Mouse (Mus musculus): ENCODE measurements at regions not wholly inside any gene's neighbourhood (a gene's known extent, or its start where the extent isn't known, plus 50 kb on each side); places are given as distances from the start of the nearest gene placed in this dataset.

GRCm38 (mm10) chr19:22008053-22008935, 130.6 kb upstream of the Trpm3 start:
- Histone ChIP-seq H3K4me2 (no peak overlapping the region), H3K4me3 (ENCODE audit: low read depth, low read length) (no peak overlapping the region), H3K4me1 (ENCODE audit: control insufficient read depth, insufficient read depth, low read length) (no peaks in the 10 kb centered on the region), H3K9ac (ENCODE audit: low read depth, low read length) (no peak overlapping the region), H3K27me3 (ENCODE audit: control insufficient read depth, insufficient read depth, low read length) (no peaks in the 10 kb centered on the region), H3K27ac (ENCODE audit: low read depth, low read length) (no peak overlapping the region), H3K9me3 (replicated peaks; ENCODE audit: control insufficient read depth, low read length) (no peaks in the 10 kb centered on the region), H3K36me3 (ENCODE audit: control insufficient read depth, insufficient read depth, low read length) (no peaks in the 10 kb centered on the region)
- no peak for ATAC-seq (replicated peaks; ENCODE audit: insufficient number of reproducible peaks, low FRiP score, low TSS enrichment)
- WGBS (ENCODE audit: insufficient replicate concordance) = 84% methylated on average over 13 of the region's 13 CpGs

GRCm38 (mm10) chr19:22010239-22010638, 128.6 kb upstream of the Trpm3 start:
- WGBS (ENCODE audit: insufficient replicate concordance) = 67% methylated on average over 5 of the region's 5 CpGs
- Histone ChIP-seq H3K27ac (ENCODE audit: low read depth, low read length) (no peak overlapping the region), H3K4me2 (no peak overlapping the region), H3K9me3 (replicated peaks; ENCODE audit: control insufficient read depth, low read length) (no peaks in the 10 kb centered on the region), H3K9ac (ENCODE audit: low read depth, low read length) (no peak overlapping the region), H3K36me3 (ENCODE audit: control insufficient read depth, insufficient read depth, low read length) (no peaks in the 10 kb centered on the region), H3K4me3 (ENCODE audit: low read depth, low read length) (no peak overlapping the region), H3K4me1 (ENCODE audit: control insufficient read depth, insufficient read depth, low read length) (no peaks in the 10 kb centered on the region), H3K27me3 (ENCODE audit: control insufficient read depth, insufficient read depth, low read length) (no peaks in the 10 kb centered on the region)
- no peak for ATAC-seq (replicated peaks; ENCODE audit: insufficient number of reproducible peaks, low FRiP score, low TSS enrichment)

GRCm38 (mm10) chr19:22015854-22016610, 122.8 kb upstream of the Trpm3 start:
- Histone ChIP-seq H3K4me3 (ENCODE audit: low read depth, low read length) (no peak overlapping the region), H3K4me1 (ENCODE audit: control insufficient read depth, insufficient read depth, low read length) (no peaks in the 10 kb centered on the region), H3K9me3 (replicated peaks; ENCODE audit: control insufficient read depth, low read length) (no peaks in the 10 kb centered on the region), H3K9ac (ENCODE audit: low read depth, low read length) (no peak overlapping the region), H3K36me3 (ENCODE audit: control insufficient read depth, insufficient read depth, low read length) (no peaks in the 10 kb centered on the region), H3K27ac (ENCODE audit: low read depth, low read length) (no peak overlapping the region), H3K4me2 (no peak overlapping the region), H3K27me3 (ENCODE audit: control insufficient read depth, insufficient read depth, low read length) (no peaks in the 10 kb centered on the region)
- no peak for ATAC-seq (replicated peaks; ENCODE audit: insufficient number of reproducible peaks, low FRiP score, low TSS enrichment)
- WGBS (ENCODE audit: insufficient replicate concordance) = 74% methylated on average over 3 of the region's 3 CpGs

GRCm38 (mm10) chr19:22017425-22017824, 121.4 kb upstream of the Trpm3 start:
- no peaks in the 10 kb centered on the region for H3K9me3 ChIP-seq (replicated peaks; ENCODE audit: control insufficient read depth, low read length)
- H3K27ac ChIP-seq (ENCODE audit: low read depth, low read length) = no peak overlapping the region
- no peak overlapping the region for H3K4me2 ChIP-seq
- ATAC-seq (replicated peaks; ENCODE audit: insufficient number of reproducible peaks, low FRiP score, low TSS enrichment) = no peak
- no peak overlapping the region for H3K9ac ChIP-seq (ENCODE audit: low read depth, low read length)
- no peaks in the 10 kb centered on the region for H3K4me1 ChIP-seq (ENCODE audit: control insufficient read depth, insufficient read depth, low read length)
- H3K4me3 ChIP-seq (ENCODE audit: low read depth, low read length) = no peak overlapping the region
- no peaks in the 10 kb centered on the region for H3K27me3 ChIP-seq (ENCODE audit: control insufficient read depth, insufficient read depth, low read length)
- no peaks in the 10 kb centered on the region for H3K36me3 ChIP-seq (ENCODE audit: control insufficient read depth, insufficient read depth, low read length)
- 78% methylated on average over 2 of the region's 2 CpGs for WGBS (ENCODE audit: insufficient replicate concordance)

GRCm38 (mm10) chr19:22027577-22027976, 111.3 kb upstream of the Trpm3 start:
- H3K4me3 ChIP-seq (ENCODE audit: low read depth, low read length) = no peak overlapping the region
- no peaks in the 10 kb centered on the region for H3K9me3 ChIP-seq (replicated peaks; ENCODE audit: control insufficient read depth, low read length)
- no peak overlapping the region for H3K4me2 ChIP-seq
- no peak overlapping the region for H3K9ac ChIP-seq (ENCODE audit: low read depth, low read length)
- H3K36me3 ChIP-seq (ENCODE audit: control insufficient read depth, insufficient read depth, low read length) = no peaks in the 10 kb centered on the region
- H3K4me1 ChIP-seq (ENCODE audit: control insufficient read depth, insufficient read depth, low read length) = no peaks in the 10 kb centered on the region
- H3K27ac ChIP-seq (ENCODE audit: low read depth, low read length) = no peak overlapping the region
- ATAC-seq (replicated peaks; ENCODE audit: insufficient number of reproducible peaks, low FRiP score, low TSS enrichment) = no peak
- no peaks in the 10 kb centered on the region for H3K27me3 ChIP-seq (ENCODE audit: control insufficient read depth, insufficient read depth, low read length)

- no peaks in the 10 kb centered on the region for H3K9me3 ChIP-seq (replicated peaks; ENCODE audit: control insufficient read depth, low read length)
- H3K27ac ChIP-seq (ENCODE audit: low read depth, low read length) = no peak overlapping the region
- no peaks in the 10 kb centered on the region for H3K27me3 ChIP-seq (ENCODE audit: control insufficient read depth, insufficient read depth, low read length)
- no peak for ATAC-seq (replicated peaks; ENCODE audit: insufficient number of reproducible peaks, low FRiP score, low TSS enrichment)
- no peaks in the 10 kb centered on the region for H3K4me1 ChIP-seq (ENCODE audit: control insufficient read depth, insufficient read depth, low read length)
- no peak overlapping the region for H3K4me3 ChIP-seq (ENCODE audit: low read depth, low read length)
- no peak overlapping the region for H3K9ac ChIP-seq (ENCODE audit: low read depth, low read length)
- WGBS (ENCODE audit: insufficient replicate concordance) = 75% methylated on average over 6 of the region's 6 CpGs
- no peak overlapping the region for H3K4me2 ChIP-seq
- H3K36me3 ChIP-seq (ENCODE audit: control insufficient read depth, insufficient read depth, low read length) = no peaks in the 10 kb centered on the region
Measured at GRCm38 (mm10) chr19:22047657-22048056, 91.2 kb upstream of the Trpm3 start.

- Histone ChIP-seq H3K27me3 (ENCODE audit: control insufficient read depth, insufficient read depth, low read length) (no peaks in the 10 kb centered on the region), H3K9me3 (replicated peaks; ENCODE audit: control insufficient read depth, low read length) (no peaks in the 10 kb centered on the region), H3K4me3 (ENCODE audit: low read depth, low read length) (no peak overlapping the region), H3K9ac (ENCODE audit: low read depth, low read length) (no peak overlapping the region), H3K27ac (ENCODE audit: low read depth, low read length) (no peak overlapping the region), H3K36me3 (ENCODE audit: control insufficient read depth, insufficient read depth, low read length) (no peaks in the 10 kb centered on the region), H3K4me2 (no peak overlapping the region), H3K4me1 (ENCODE audit: control insufficient read depth, insufficient read depth, low read length) (no peaks in the 10 kb centered on the region)
- WGBS (ENCODE audit: insufficient replicate concordance) = 84% methylated on average over 8 of the region's 8 CpGs
- no peak for ATAC-seq (replicated peaks; ENCODE audit: insufficient number of reproducible peaks, low FRiP score, low TSS enrichment)
Measured at GRCm38 (mm10) chr19:22066302-22066701, 72.5 kb upstream of the Trpm3 start.

GRCm38 (mm10) chr19:22070246-22071030, 68.4 kb upstream of the Trpm3 start:
- H3K4me1 ChIP-seq (ENCODE audit: control insufficient read depth, insufficient read depth, low read length) = no peaks in the 10 kb centered on the region
- no peak overlapping the region for H3K4me2 ChIP-seq
- no peaks in the 10 kb centered on the region for H3K36me3 ChIP-seq (ENCODE audit: control insufficient read depth, insufficient read depth, low read length)
- no peak for ATAC-seq (replicated peaks; ENCODE audit: insufficient number of reproducible peaks, low FRiP score, low TSS enrichment)
- H3K9me3 ChIP-seq (replicated peaks; ENCODE audit: control insufficient read depth, low read length) = no peaks in the 10 kb centered on the region
- no peak overlapping the region for H3K4me3 ChIP-seq (ENCODE audit: low read depth, low read length)
- H3K27me3 ChIP-seq (ENCODE audit: control insufficient read depth, insufficient read depth, low read length) = no peaks in the 10 kb centered on the region
- no peak overlapping the region for H3K27ac ChIP-seq (ENCODE audit: low read depth, low read length)
- 74% methylated on average over 15 of the region's 15 CpGs for WGBS (ENCODE audit: insufficient replicate concordance)
- no peak overlapping the region for H3K9ac ChIP-seq (ENCODE audit: low read depth, low read length)
